15 mouse cellular contexts compared by ENCODE assay signal in genomic region chr15:95334323-95335296, GRCm38 (mm10).
A peak's percentile ranks its signal among the peaks of the same experiment; 100 is the strongest.
DNase-seq lines count a peak whose midpoint lies in the region; ATAC-seq and TF ChIP-seq lines count a peak whose summit lies in the region.
"Had no signal": no experiment of that assay in that cellular context is flagged by ENCODE, and none has a peak within 500 bp of the region (broad histone marks: within the 10 kb centered on the region; RNA-seq: fewer than 3 reads in every experiment).

No protein-coding gene starts in this region.

- no peak overlapping the region; the same call in 1 of the 2 replicates for H3K27ac ChIP-seq in testis, adult 2 months (ENCODE audit: control insufficient read depth, insufficient read depth, low read depth, low read length)
- peak overlapping the region; percentile 54; the same call in 1 of the 2 replicates for H3K27ac ChIP-seq in forebrain, postnatal 0 days (ENCODE audit: low read depth, low read length)
- 0 out of 2 replicates have a peak overlapping the region, but pooled peaks have one; percentile 39 for H3K27ac ChIP-seq in midbrain, embryonic 12.5 days (replicated peaks)
- H3K27ac ChIP-seq: embryonic facial prominence, embryonic 12.5 days; heart, embryonic 10.5 days; liver, embryonic 12.5 days had no signal

- TF ChIP-seq POLR2A in testis, adult 2 months (IDR thresholded peaks at IDR 0.05; ENCODE audit: control insufficient read depth, low read depth, low read length) = peak; percentile 35; the same call in 1 of the 2 replicates

- ATAC-seq in forebrain, postnatal 0 days = peak; percentile 94
- ATAC-seq in midbrain, embryonic 12.5 days (ENCODE audit: low FRiP score, low read depth) = 0 out of 2 replicates have a peak, but pooled peaks have one; percentile 52
- ATAC-seq: liver, embryonic 12.5 days had no signal

- no peaks in the 10 kb centered on the region for H3K9me3 ChIP-seq in forebrain, postnatal 0 days (ENCODE audit: low read length)
- no peaks in the 10 kb centered on the region for H3K9me3 ChIP-seq in midbrain, embryonic 12.5 days
- H3K9me3 ChIP-seq: embryonic facial prominence, embryonic 12.5 days; heart, embryonic 10.5 days had no signal

- H3K4me2 ChIP-seq in forebrain, postnatal 0 days (ENCODE audit: low read depth) = no peak overlapping the region
- no peak overlapping the region for H3K4me2 ChIP-seq in midbrain, embryonic 12.5 days (replicated peaks)
- H3K4me2 ChIP-seq: embryonic facial prominence, embryonic 12.5 days; liver, embryonic 12.5 days had no signal

- H3K27me3 ChIP-seq in testis, adult 2 months (ENCODE audit: control insufficient read depth, insufficient read depth, low read length) = no peaks in the 10 kb centered on the region
- H3K27me3 ChIP-seq in forebrain, postnatal 0 days (ENCODE audit: insufficient read depth, low read length) = no peaks in the 10 kb centered on the region
- no peaks in the 10 kb centered on the region for H3K27me3 ChIP-seq in midbrain, embryonic 12.5 days
- H3K27me3 ChIP-seq: embryonic facial prominence, embryonic 12.5 days; liver, embryonic 12.5 days had no signal

- no peak overlapping the region for H3K9ac ChIP-seq in forebrain, postnatal 0 days
- no peak overlapping the region for H3K9ac ChIP-seq in midbrain, embryonic 12.5 days (replicated peaks)
- H3K9ac ChIP-seq: embryonic facial prominence, embryonic 12.5 days; liver, embryonic 12.5 days had no signal

- H3K4me3 ChIP-seq in testis, adult 2 months (ENCODE audit: control insufficient read depth, low read depth, low read length) = peak overlapping the region; percentile 85
- H3K4me3 ChIP-seq in forebrain, postnatal 0 days (ENCODE audit: low read depth, low read length) = no peak overlapping the region
- no peak overlapping the region for H3K4me3 ChIP-seq in midbrain, embryonic 12.5 days
- H3K4me3 ChIP-seq: embryonic facial prominence, embryonic 12.5 days; heart, embryonic 10.5 days; liver, embryonic 12.5 days; myocyte had no signal

- no peak for TF ChIP-seq CTCF in testis, adult 2 months (IDR thresholded peaks at IDR 0.05; ENCODE audit: control insufficient read depth, insufficient read depth, insufficient replicate concordance, low read depth, low read length)
- no peak for TF ChIP-seq CTCF in forebrain, postnatal 0 days (IDR thresholded peaks at IDR 0.05; ENCODE audit: low read depth)

- H3K36me3 ChIP-seq in testis, adult 2 months (ENCODE audit: control insufficient read depth, insufficient read depth, low read length) = no peaks in the 10 kb centered on the region
- no peaks in the 10 kb centered on the region for H3K36me3 ChIP-seq in forebrain, postnatal 0 days (ENCODE audit: insufficient read depth)
- H3K36me3 ChIP-seq in midbrain, embryonic 12.5 days = no peaks in the 10 kb centered on the region
- H3K36me3 ChIP-seq: embryonic facial prominence, embryonic 12.5 days; heart, embryonic 10.5 days; liver, embryonic 12.5 days had no signal

- H3K4me1 ChIP-seq in testis, adult 2 months (ENCODE audit: control insufficient read depth, insufficient read depth, low read length) = no peaks in the 10 kb centered on the region
- H3K4me1 ChIP-seq in forebrain, postnatal 0 days (ENCODE audit: insufficient read depth) = peaks cover 10% of the 10 kb centered on the region; the same call in 1 of the 2 replicates
- peaks cover 9% of the 10 kb centered on the region for H3K4me1 ChIP-seq in midbrain, embryonic 12.5 days
- H3K4me1 ChIP-seq: embryonic facial prominence, embryonic 12.5 days; heart, embryonic 10.5 days; liver, embryonic 12.5 days had no signal

- no peak for DNase-seq in testis, postnatal 14 days (ENCODE audit: low spot score)
- peak; percentile 61 for DNase-seq in forebrain, postnatal 0 days
- no peak for DNase-seq in gastrocnemius, postnatal 4 days (ENCODE audit: low spot score in 2 of 2)
- no peak for DNase-seq in urinary bladder, adult 18-20 months (ENCODE audit: low spot score in 2 of 2)
- no peak for DNase-seq in thymus, adult 18-20 months
- DNase-seq: cerebellum, adult 18-20 months; kidney, postnatal 14 days; lung, postnatal 10 days; right cerebral cortex, postnatal 4 days had no signal

- 65% methylated on average over 11 of the region's 11 CpGs for WGBS in forebrain, postnatal 0 days
- WGBS in midbrain, embryonic 12.5 days = 79% methylated on average over 11 of the region's 11 CpGs
